Mouse (Mus musculus): ENCODE results near the gene Clrn1. TPM values are rescaled to one million over a fixed set of nuclear protein-coding genes. Genes with fewer than 3 reads are reported as not detected.

The Clrn1 gene
- polyA plus RNA-seq, 1 experiment from 2014 or later: 1.0 TPM

DNA sequence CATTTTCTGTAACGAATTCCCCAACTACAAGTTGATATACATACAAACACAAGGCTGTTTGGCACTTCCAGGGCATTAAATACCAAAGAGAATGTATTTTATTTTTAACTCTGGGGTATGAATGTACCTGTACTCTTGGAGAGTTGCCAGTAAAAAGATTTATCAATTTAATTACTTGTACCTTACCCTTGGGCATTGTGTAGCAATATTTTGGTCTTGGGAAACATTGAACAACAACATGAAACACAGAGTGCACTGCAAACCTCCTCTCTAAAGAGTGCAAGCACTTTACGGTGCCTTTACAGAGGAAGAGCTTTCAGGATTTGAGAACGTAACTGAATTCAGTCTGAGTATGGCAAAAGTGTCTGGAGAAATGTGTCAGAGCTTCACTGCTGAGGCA is 9.4 kb upstream of the Clrn1 start:
- Histone ChIP-seq H3K4me3 (ENCODE audit: low read depth, low read length) (no peak overlapping the region), H3K4me2 (ENCODE audit: low read depth, low read length) (no peak overlapping the region), H3K27me3 (ENCODE audit: control insufficient read depth, insufficient read depth, low read length) (no peaks in the 10 kb centered on the region), H3K4me1 (ENCODE audit: control insufficient read depth, insufficient read depth, low read length) (no peaks in the 10 kb centered on the region), H3K9me3 (replicated peaks; ENCODE audit: control insufficient read depth, low read length) (no peaks in the 10 kb centered on the region), H3K36me3 (replicated peaks; ENCODE audit: control insufficient read depth, insufficient read depth, low read depth, low read length) (no peaks in the 10 kb centered on the region), H3K9ac (replicated peaks; ENCODE audit: low read length) (no peak overlapping the region), H3K27ac (replicated peaks; ENCODE audit: low read depth, low read length) (no peak overlapping the region)
- DNase-seq (ENCODE audit: low spot score) (no peak), ATAC-seq (replicated peaks; ENCODE audit: insufficient number of reproducible peaks, low FRiP score, low TSS enrichment, low read depth) (no peak)
- WGBS: 88% methylated on average over 3 of the region's 3 CpGs

DNA sequence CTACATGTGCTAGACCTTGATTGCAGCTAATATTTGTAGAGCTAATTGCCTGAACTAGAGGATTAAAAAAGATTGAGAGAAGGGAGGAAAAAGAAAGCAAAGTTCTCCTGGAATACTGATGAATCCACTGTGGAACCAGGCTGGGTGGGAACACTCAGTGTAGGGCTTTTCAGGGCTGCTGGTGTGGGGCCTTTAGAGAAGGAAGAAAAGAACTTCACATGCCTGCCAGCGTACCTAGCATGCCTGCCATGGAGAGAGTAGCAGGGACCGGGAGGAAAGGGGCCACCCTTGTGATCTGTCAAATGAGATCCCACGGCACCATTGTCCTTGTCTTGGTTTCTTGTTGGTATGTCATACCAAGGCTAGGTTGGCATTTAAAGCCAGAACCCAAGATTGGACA is 4.5 kb upstream of the Clrn1 start:
- Histone ChIP-seq H3K4me1 (ENCODE audit: control insufficient read depth, insufficient read depth, low read length) (no peaks in the 10 kb centered on the region), H3K27ac (replicated peaks; ENCODE audit: low read depth, low read length) (no peak overlapping the region), H3K4me3 (ENCODE audit: low read depth, low read length) (no peak overlapping the region), H3K9me3 (replicated peaks; ENCODE audit: control insufficient read depth, low read length) (no peaks in the 10 kb centered on the region), H3K4me2 (ENCODE audit: low read depth, low read length) (no peak overlapping the region), H3K9ac (replicated peaks; ENCODE audit: low read length) (no peak overlapping the region), H3K36me3 (replicated peaks; ENCODE audit: control insufficient read depth, insufficient read depth, low read depth, low read length) (no peaks in the 10 kb centered on the region), H3K27me3 (ENCODE audit: control insufficient read depth, insufficient read depth, low read length) (no peaks in the 10 kb centered on the region)
- ATAC-seq (replicated peaks; ENCODE audit: insufficient number of reproducible peaks, low FRiP score, low TSS enrichment, low read depth) (no peak), DNase-seq (ENCODE audit: low spot score) (no peak)
- 60% methylated on average over 3 of the region's 3 CpGs for WGBS

DNA sequence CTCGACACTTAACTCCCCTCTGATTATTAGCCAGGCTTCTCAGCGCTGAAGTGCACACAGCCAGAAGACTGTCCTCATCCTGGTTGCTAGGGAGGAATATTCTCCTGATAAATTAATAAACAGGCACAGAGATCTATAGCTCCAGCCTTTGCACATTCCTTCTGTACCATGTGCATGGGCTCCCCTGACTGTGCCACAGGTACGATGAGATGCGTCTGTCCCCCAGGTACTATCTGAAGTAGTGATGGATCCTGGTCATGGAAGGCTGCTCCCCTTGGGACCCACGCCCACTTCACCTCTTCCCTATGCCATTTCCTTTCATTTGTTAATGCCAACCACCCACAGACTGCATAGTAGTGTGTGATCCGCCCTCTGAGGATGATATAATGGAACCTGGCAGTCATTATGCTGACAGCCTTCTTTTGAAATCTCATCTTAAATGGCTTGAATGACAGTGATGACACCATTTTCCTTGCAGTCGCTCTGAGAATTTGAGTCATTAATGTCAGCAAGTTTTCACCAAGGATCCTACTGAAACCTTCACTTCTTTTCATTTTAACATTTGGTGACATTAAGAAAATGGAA is 3.1 kb upstream of the Clrn1 start:
- H3K4me3 ChIP-seq (ENCODE audit: low read depth, low read length): no peak overlapping the region
- H3K27ac ChIP-seq (replicated peaks; ENCODE audit: low read depth, low read length): no peak overlapping the region
- no peaks in the 10 kb centered on the region for H3K9me3 ChIP-seq (replicated peaks; ENCODE audit: control insufficient read depth, low read length)
- no peak overlapping the region for H3K4me2 ChIP-seq (ENCODE audit: low read depth, low read length)
- H3K4me1 ChIP-seq (ENCODE audit: control insufficient read depth, insufficient read depth, low read length): no peaks in the 10 kb centered on the region
- H3K9ac ChIP-seq (replicated peaks; ENCODE audit: low read length): no peak overlapping the region
- 77% methylated on average over 7 of the region's 7 CpGs for WGBS
- no peaks in the 10 kb centered on the region for H3K36me3 ChIP-seq (replicated peaks; ENCODE audit: control insufficient read depth, insufficient read depth, low read depth, low read length)
- ATAC-seq (replicated peaks; ENCODE audit: insufficient number of reproducible peaks, low FRiP score, low TSS enrichment, low read depth) (peak; percentile 48; the same call in 1 of the 2 replicates), DNase-seq (ENCODE audit: low spot score) (no peak)
- no peaks in the 10 kb centered on the region for H3K27me3 ChIP-seq (ENCODE audit: control insufficient read depth, insufficient read depth, low read length)

DNA sequence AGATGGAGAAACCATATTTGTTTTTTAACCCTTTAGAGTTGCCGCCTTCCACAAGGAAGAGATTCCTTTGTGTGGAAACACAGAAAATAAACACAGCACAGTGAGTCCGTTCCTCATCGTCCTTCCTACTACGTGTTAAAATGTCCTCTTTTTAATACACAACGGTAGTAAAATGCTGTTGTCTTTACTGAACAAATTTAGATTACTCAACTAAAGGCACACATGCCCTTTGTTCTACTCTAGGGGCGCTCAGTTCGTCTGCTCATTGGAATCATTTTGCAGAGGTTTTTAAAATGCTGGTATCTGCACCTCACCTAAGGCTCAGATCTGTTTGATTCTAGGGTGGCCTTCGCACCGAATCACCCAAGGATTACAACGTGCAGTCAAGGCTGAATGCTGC is 2.6 kb upstream of the Clrn1 start:
- no peak overlapping the region for H3K4me2 ChIP-seq (ENCODE audit: low read depth, low read length)
- no peak overlapping the region for H3K4me3 ChIP-seq (ENCODE audit: low read depth, low read length)
- no peaks in the 10 kb centered on the region for H3K36me3 ChIP-seq (replicated peaks; ENCODE audit: control insufficient read depth, insufficient read depth, low read depth, low read length)
- H3K27ac ChIP-seq (replicated peaks; ENCODE audit: low read depth, low read length): no peak overlapping the region
- no peaks in the 10 kb centered on the region for H3K4me1 ChIP-seq (ENCODE audit: control insufficient read depth, insufficient read depth, low read length)
- no peak for ATAC-seq (replicated peaks; ENCODE audit: insufficient number of reproducible peaks, low FRiP score, low TSS enrichment, low read depth)
- DNase-seq (ENCODE audit: low spot score): no peak
- 88% methylated on average over 10 of the region's 10 CpGs for WGBS
- no peaks in the 10 kb centered on the region for H3K9me3 ChIP-seq (replicated peaks; ENCODE audit: control insufficient read depth, low read length)
- H3K27me3 ChIP-seq (ENCODE audit: control insufficient read depth, insufficient read depth, low read length): no peaks in the 10 kb centered on the region
- no peak overlapping the region for H3K9ac ChIP-seq (replicated peaks; ENCODE audit: low read length)

DNA sequence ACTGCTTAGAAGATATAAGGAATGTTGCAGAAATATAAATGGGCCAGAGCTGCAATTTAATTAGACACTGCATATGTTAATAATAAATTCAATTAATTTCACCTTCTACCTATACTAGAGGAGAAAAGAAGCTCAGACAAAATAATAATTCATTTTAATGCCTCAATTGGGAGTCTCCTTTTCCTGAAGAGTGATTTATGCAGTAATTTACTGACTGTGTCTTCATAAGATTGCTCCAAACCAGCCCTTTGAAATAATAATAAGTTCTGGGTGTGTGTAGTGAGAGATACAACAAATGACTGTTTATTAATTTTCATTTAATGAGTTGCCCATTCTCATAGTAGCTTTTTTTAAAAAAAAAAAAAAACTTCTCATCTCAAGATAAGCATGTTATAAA is 1.6 kb downstream of the Clrn1 start:
- DNase-seq (ENCODE audit: low spot score): no peak
- no peak for ATAC-seq (replicated peaks; ENCODE audit: insufficient number of reproducible peaks, low FRiP score, low TSS enrichment, low read depth)
- H3K27ac ChIP-seq (replicated peaks; ENCODE audit: low read depth, low read length): no peak overlapping the region
- no peak overlapping the region for H3K4me2 ChIP-seq (ENCODE audit: low read depth, low read length)
- H3K36me3 ChIP-seq (replicated peaks; ENCODE audit: control insufficient read depth, insufficient read depth, low read depth, low read length): no peaks in the 10 kb centered on the region
- no peak overlapping the region for H3K9ac ChIP-seq (replicated peaks; ENCODE audit: low read length)
- no peaks in the 10 kb centered on the region for H3K27me3 ChIP-seq (ENCODE audit: control insufficient read depth, insufficient read depth, low read length)
- no peaks in the 10 kb centered on the region for H3K9me3 ChIP-seq (replicated peaks; ENCODE audit: control insufficient read depth, low read length)
- H3K4me3 ChIP-seq (ENCODE audit: low read depth, low read length): no peak overlapping the region
- H3K4me1 ChIP-seq (ENCODE audit: control insufficient read depth, insufficient read depth, low read length): no peaks in the 10 kb centered on the region

DNA sequence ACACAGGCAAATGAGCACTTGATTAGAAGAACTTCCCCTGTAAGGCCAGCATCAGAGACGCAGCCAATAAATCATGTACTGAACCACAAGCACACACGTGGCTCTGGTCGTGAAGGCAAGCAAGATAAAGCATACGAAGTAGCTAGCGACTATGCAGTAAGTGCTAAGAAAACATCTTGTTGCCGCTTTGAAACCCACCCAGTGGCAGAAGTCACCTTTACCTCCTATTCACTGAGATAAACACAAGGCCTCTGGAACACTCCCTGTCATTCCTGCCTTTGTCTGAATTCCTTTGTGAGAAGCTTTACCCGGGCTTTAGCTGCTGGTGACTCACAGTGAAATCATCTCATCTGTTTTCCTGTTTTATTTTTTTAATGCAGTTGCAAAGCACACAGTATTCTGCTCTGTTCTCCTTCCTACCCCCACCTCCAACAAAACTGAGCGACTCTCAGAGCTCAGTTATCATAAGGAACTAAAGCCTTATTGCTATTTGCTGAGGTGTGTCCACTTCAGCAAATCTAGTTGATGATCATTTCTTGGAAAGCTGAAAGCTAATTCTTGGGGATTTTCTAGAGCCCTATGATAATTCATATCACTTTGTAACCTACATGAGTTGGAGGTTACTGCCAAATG is 2.1 kb downstream of the Clrn1 start:
- Histone ChIP-seq H3K4me3 (ENCODE audit: low read depth, low read length) (no peak overlapping the region), H3K9ac (replicated peaks; ENCODE audit: low read length) (no peak overlapping the region), H3K27me3 (ENCODE audit: control insufficient read depth, insufficient read depth, low read length) (no peaks in the 10 kb centered on the region), H3K36me3 (replicated peaks; ENCODE audit: control insufficient read depth, insufficient read depth, low read depth, low read length) (no peaks in the 10 kb centered on the region), H3K9me3 (replicated peaks; ENCODE audit: control insufficient read depth, low read length) (no peaks in the 10 kb centered on the region), H3K27ac (replicated peaks; ENCODE audit: low read depth, low read length) (no peak overlapping the region), H3K4me2 (ENCODE audit: low read depth, low read length) (no peak overlapping the region), H3K4me1 (ENCODE audit: control insufficient read depth, insufficient read depth, low read length) (no peaks in the 10 kb centered on the region)
- 45% methylated on average over 8 of the region's 8 CpGs for WGBS
- DNase-seq (ENCODE audit: low spot score) (no peak), ATAC-seq (replicated peaks; ENCODE audit: insufficient number of reproducible peaks, low FRiP score, low TSS enrichment, low read depth) (no peak)

DNA sequence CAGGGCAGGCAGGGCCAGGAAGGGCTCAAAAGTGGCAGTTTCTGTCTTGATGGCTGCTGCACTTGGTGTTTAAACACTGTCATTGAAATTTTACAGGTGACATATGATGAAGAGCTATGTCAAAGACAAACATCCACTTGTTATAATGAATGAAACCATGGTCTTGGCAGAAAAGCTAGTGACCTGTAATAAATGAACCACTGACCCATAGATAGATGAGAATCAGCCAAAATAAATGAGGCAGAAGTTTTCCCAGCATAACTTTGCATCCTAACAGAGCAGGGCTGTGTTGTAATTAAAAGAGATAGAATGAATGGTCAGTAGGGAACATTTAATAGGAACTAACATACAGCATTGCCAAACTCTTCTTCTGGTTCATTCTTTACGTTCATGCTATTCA is 4.1 kb downstream of the Clrn1 start:
- 79% methylated on average over 1 of the region's 1 CpGs for WGBS
- H3K4me2 ChIP-seq (ENCODE audit: low read depth, low read length): no peak overlapping the region
- H3K9me3 ChIP-seq (replicated peaks; ENCODE audit: control insufficient read depth, low read length): no peaks in the 10 kb centered on the region
- H3K4me3 ChIP-seq (ENCODE audit: low read depth, low read length): no peak overlapping the region
- ATAC-seq (replicated peaks; ENCODE audit: insufficient number of reproducible peaks, low FRiP score, low TSS enrichment, low read depth) (no peak), DNase-seq (ENCODE audit: low spot score) (no peak)
- no peak overlapping the region for H3K9ac ChIP-seq (replicated peaks; ENCODE audit: low read length)
- H3K4me1 ChIP-seq (ENCODE audit: control insufficient read depth, insufficient read depth, low read length): no peaks in the 10 kb centered on the region
- no peaks in the 10 kb centered on the region for H3K27me3 ChIP-seq (ENCODE audit: control insufficient read depth, insufficient read depth, low read length)
- H3K36me3 ChIP-seq (replicated peaks; ENCODE audit: control insufficient read depth, insufficient read depth, low read depth, low read length): no peaks in the 10 kb centered on the region
- no peak overlapping the region for H3K27ac ChIP-seq (replicated peaks; ENCODE audit: low read depth, low read length)

DNA sequence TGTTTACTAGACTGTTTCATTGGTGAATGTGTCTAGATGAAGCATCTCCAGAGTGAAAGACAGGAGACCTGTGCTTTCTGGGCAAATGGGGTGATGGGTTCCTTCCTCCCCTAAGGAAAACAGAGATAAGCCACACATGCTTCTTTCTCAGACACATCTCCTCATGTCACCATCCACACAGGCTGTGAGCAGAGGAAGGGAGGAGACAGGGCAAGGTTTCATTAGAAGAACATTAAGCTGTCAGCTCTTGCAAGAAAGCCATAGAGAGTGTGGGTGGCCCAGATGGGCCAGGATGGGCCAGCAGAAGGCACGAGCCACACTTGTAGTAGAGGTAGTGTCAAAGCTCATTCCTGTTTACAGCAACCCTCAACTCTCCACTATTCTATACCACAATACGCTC is 5.0 kb downstream of the Clrn1 start:
- DNase-seq (ENCODE audit: low spot score) (no peak), ATAC-seq (replicated peaks; ENCODE audit: insufficient number of reproducible peaks, low FRiP score, low TSS enrichment, low read depth) (no peak)
- H3K4me1 ChIP-seq (ENCODE audit: control insufficient read depth, insufficient read depth, low read length): no peaks in the 10 kb centered on the region
- no peaks in the 10 kb centered on the region for H3K27me3 ChIP-seq (ENCODE audit: control insufficient read depth, insufficient read depth, low read length)
- 75% methylated on average over 2 of the region's 2 CpGs for WGBS
- no peaks in the 10 kb centered on the region for H3K36me3 ChIP-seq (replicated peaks; ENCODE audit: control insufficient read depth, insufficient read depth, low read depth, low read length)
- no peak overlapping the region for H3K4me2 ChIP-seq (ENCODE audit: low read depth, low read length)
- H3K9me3 ChIP-seq (replicated peaks; ENCODE audit: control insufficient read depth, low read length): no peaks in the 10 kb centered on the region
- H3K4me3 ChIP-seq (ENCODE audit: low read depth, low read length): no peak overlapping the region
- no peak overlapping the region for H3K9ac ChIP-seq (replicated peaks; ENCODE audit: low read length)
- no peak overlapping the region for H3K27ac ChIP-seq (replicated peaks; ENCODE audit: low read depth, low read length)

Measured in embryonic facial prominence, embryonic 11.5 days (tissue).